Mouse (Mus musculus): ENCODE measurements at regions not wholly inside any gene's neighbourhood (a gene's known extent, or its start where the extent isn't known, plus 50 kb on each side); places are given as distances from the start of the nearest gene placed in this dataset.
"Not testable (repeated sequence)": the region's sequence is repeated elsewhere in the genome, so short reads cannot be mapped to it uniquely, and the experiment has no call there.

DNA sequence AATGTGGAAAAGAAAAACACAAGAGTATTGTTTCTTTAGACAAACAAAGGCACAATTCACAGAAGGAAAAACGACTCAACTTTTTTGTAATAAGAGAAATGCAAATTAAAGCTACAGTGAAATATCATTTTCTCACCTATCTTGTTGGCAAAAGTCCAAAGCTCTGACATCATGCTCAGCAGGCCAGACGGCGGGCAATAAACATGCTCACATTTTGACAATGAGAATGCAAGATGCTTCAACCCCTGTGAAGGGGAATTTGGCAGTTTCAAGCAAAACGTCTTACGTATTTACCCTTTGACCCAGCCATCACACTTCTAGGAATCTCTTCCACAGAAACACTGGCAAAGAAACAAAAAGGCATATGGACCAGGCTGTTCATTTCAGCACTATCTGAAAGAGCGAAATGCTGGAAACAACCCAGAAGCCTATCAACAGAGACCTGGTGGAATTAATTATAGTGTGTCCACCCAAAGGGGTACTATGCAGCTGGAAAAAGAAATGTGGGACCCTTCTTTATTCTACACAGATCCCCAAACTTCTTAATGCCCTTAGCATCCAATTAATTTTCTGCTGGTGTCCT lies 203.4 kb upstream of the 2610301B20Rik start:
- Histone ChIP-seq H3K27ac (replicated peaks) (no peak overlapping the region), H3K4me3 (replicated peaks) (no peak overlapping the region), H3K9me3 (replicated peaks) (no peaks in the 10 kb centered on the region), H3K4me2 (no peak overlapping the region), H3K4me1 (no peaks in the 10 kb centered on the region), H3K36me3 (no peaks in the 10 kb centered on the region), H3K27me3 (replicated peaks) (no peaks in the 10 kb centered on the region), H3K9ac (replicated peaks) (no peak overlapping the region)
- no peak for ATAC-seq (ENCODE audit: low FRiP score)
- WGBS, result 62% methylated on average over 6 of the region's 6 CpGs

DNA sequence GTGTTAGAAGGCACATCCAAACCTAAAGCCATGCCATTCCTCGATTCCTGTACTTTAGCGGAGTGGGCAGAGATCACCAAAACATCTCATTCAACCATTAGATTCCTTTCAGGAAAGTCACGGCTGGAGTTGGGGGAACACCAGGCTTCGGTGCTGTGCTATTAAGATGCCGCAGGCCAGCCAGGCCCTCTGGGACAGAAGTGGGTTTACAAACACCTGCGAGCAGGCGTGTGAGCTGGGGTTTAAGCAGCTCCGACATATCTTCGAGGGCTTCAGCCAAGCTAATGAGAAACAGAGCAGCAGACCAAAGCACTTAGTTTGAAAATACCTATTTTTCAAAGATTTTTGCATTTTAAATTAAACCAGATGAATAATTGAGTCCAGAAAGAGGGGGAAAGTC lies 183.2 kb upstream of the 2610301B20Rik start:
- 82% methylated on average over 9 of the region's 9 CpGs for WGBS
- no peaks in the 10 kb centered on the region for H3K4me1 ChIP-seq
- H3K36me3 ChIP-seq, result no peaks in the 10 kb centered on the region
- H3K4me3 ChIP-seq (replicated peaks), result no peak overlapping the region
- no peaks in the 10 kb centered on the region for H3K9me3 ChIP-seq (replicated peaks)
- no peak overlapping the region for H3K4me2 ChIP-seq
- no peak for ATAC-seq (ENCODE audit: low FRiP score)
- H3K9ac ChIP-seq (replicated peaks), result no peak overlapping the region
- no peaks in the 10 kb centered on the region for H3K27me3 ChIP-seq (replicated peaks)
- no peak overlapping the region for H3K27ac ChIP-seq (replicated peaks)

DNA sequence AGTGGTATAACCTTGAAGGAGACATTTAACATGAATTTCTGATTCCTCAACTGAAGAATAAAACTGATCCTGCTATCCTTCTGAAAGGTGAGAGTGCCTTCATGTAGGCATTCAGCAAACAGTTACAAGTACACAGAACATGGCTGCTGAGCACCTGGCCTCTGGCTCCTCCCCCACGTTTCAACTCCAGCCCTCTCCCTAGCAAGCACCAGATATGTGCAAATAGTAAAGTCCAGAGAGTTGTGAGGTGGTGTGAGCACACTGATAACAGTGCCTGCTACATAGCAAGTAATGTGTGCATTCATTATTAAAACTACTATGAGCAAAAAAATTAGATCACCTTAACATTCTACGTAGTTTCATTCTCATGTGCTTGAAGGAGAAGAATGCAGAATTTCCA lies 181.4 kb upstream of the 2610301B20Rik start:
- Histone ChIP-seq H3K27me3 (replicated peaks) (no peaks in the 10 kb centered on the region), H3K36me3 (no peaks in the 10 kb centered on the region), H3K4me3 (replicated peaks) (no peak overlapping the region), H3K4me2 (no peak overlapping the region), H3K4me1 (no peaks in the 10 kb centered on the region), H3K9ac (replicated peaks) (no peak overlapping the region), H3K27ac (replicated peaks) (no peak overlapping the region), H3K9me3 (replicated peaks) (no peaks in the 10 kb centered on the region)
- no peak for ATAC-seq (ENCODE audit: low FRiP score)
- WGBS, result 73% methylated on average over 2 of the region's 2 CpGs

DNA sequence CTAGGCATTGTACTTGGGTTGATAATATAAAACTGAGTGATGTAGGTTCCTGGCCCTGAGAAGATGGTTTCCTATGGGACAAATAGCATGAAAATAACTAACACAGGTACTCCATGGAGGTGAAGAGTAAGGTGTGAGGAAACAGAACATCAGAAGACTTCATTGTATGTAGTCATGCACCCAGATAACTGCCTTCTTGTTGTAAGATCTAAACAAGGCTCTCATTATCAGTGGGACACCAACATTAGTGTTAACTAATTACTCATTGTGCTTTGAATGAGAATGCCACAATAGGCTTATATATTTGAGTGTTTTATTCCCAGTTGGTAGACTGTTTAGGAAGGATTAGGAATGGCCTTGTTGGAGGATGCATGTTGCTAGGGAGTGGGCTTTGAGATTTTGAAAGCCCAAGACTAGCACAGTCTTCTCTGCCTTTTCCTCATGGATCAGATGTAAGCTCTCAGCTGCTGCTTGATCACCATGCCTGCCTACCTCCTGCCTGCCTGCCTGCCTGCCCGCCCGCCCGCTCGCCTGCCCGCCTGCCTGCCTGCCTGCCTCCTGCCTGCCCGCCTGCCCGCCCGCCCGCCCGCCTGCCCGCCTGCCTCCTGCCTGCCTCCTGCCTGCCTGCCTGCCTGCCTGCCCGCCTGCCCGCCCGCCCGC lies 180.7 kb upstream of the 2610301B20Rik start:
- Histone ChIP-seq H3K4me1 (no peaks in the 10 kb centered on the region), H3K4me3 (replicated peaks) (peak overlapping the region; percentile 23), H3K4me2 (peak overlapping the region; percentile 26), H3K27ac (replicated peaks) (no peak overlapping the region), H3K9ac (replicated peaks) (no peak overlapping the region), H3K36me3 (no peaks in the 10 kb centered on the region), H3K9me3 (replicated peaks) (no peaks in the 10 kb centered on the region), H3K27me3 (replicated peaks) (no peaks in the 10 kb centered on the region)
- 18% methylated on average over 5 of the region's 15 CpGs for WGBS
- peak; percentile 53; the same call in 1 of the 2 replicates for ATAC-seq (ENCODE audit: low FRiP score)

DNA sequence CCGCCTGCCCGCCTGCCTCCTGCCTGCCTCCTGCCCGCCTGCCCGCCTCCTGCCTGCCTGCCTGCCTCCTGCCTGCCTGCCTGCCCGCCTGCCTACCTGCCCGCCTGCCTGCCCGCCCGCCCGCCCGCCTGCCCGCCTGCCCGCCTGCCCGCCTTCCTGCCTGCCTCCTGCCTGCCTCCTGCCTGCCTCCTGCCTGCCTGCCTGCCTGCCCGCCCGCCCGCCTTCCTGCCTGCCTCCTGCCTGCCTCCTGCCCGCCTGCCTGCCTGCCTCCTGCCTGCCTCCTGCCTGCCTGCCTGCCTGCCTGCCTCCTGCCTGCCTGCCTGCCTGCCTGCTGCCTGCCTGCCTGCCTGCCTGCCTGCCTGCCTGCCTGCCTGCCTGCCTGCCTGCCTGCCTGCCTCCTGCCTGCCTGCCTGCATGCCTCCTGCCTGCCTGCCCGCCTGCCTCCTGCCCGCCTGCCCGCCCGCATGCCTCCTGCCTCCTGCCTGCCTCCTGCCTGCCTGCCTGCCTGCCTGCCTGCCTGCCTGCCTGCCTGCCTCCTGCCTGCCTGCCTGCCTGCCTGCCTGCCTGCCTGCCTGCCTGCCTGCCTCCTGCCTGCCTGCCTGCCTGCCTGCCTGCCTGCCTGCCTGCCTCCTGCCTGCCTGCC lies 180.1 kb upstream of the 2610301B20Rik start:
- not testable (repeated sequence) for H3K27me3 ChIP-seq (replicated peaks); ATAC-seq (ENCODE audit: low FRiP score); H3K36me3 ChIP-seq; H3K9me3 ChIP-seq (replicated peaks); H3K27ac ChIP-seq (replicated peaks); H3K9ac ChIP-seq (replicated peaks); H3K4me1 ChIP-seq
- Histone ChIP-seq H3K4me2 (peak overlapping the region; percentile 26), H3K4me3 (replicated peaks) (peak overlapping the region; percentile 23)
- WGBS, result 58% methylated on average over 10 of the region's 21 CpGs

DNA sequence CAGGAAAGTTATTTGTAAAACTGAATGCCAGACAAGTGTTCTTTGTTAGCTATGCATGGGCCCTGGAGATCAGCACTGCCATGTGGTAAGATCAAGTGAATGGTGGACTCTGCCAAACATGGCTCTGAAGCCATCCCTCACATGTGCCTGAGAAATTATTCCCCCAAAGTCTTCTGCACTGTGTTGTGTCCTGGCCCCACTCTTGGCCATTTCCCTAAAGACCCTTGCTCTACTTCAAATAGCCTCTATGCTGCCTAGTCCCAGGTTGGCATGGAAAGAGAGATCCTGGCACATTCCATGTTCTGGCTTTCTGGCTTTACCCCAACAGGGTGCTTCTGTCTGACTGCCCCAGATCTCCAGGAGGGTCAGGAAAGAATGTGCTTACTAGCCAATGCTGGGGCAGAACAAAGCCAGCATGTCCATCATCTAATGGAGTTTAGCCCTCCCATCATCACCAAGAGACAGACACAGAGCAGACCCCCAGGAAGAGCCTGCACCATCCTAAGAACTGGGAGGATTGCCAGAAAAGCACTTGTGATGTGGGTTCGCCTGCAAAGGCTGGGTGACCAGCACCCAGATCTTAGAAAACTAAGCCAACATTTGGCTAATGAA lies 177.0 kb upstream of the 2610301B20Rik start:
- ATAC-seq (ENCODE audit: low FRiP score), result no peak

DNA sequence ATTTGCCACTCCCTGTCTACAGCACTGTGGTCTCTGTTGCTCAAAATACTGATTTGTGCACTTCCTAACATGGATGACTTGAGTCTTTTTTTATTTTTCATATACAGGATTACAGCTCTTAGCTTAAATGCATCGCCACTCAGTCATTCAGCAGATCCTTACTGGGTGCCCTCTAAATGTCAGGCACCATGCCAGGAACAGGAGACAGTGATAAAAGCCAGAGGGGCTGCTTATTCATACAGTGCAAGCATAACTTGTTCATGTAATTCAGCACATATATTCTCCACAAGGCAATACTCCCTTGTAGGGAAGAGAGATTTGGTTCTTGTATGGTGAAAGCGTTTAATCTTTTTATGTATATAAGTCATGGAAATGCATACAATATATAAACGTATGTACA lies 175.7 kb upstream of the 2610301B20Rik start:
- no peaks in the 10 kb centered on the region for H3K27me3 ChIP-seq (replicated peaks)
- WGBS, result 80% methylated on average over 3 of the region's 3 CpGs
- no peak overlapping the region for H3K9ac ChIP-seq (replicated peaks)
- H3K27ac ChIP-seq (replicated peaks), result no peak overlapping the region
- no peaks in the 10 kb centered on the region for H3K4me1 ChIP-seq
- H3K4me3 ChIP-seq (replicated peaks), result no peak overlapping the region
- no peaks in the 10 kb centered on the region for H3K9me3 ChIP-seq (replicated peaks)
- no peak overlapping the region for H3K4me2 ChIP-seq
- no peak for ATAC-seq (ENCODE audit: low FRiP score)
- H3K36me3 ChIP-seq, result no peaks in the 10 kb centered on the region

More for the DNA sequence above, 177.0 kb upstream of the 2610301B20Rik start:
- Histone ChIP-seq H3K4me2 (no peak overlapping the region), H3K9me3 (replicated peaks) (no peaks in the 10 kb centered on the region), H3K9ac (replicated peaks) (no peak overlapping the region), H3K27me3 (replicated peaks) (no peaks in the 10 kb centered on the region), H3K4me3 (replicated peaks) (no peak overlapping the region), H3K4me1 (no peaks in the 10 kb centered on the region), H3K36me3 (no peaks in the 10 kb centered on the region), H3K27ac (replicated peaks) (no peak overlapping the region)
- WGBS, result 62% methylated on average over 1 of the region's 1 CpGs

DNA sequence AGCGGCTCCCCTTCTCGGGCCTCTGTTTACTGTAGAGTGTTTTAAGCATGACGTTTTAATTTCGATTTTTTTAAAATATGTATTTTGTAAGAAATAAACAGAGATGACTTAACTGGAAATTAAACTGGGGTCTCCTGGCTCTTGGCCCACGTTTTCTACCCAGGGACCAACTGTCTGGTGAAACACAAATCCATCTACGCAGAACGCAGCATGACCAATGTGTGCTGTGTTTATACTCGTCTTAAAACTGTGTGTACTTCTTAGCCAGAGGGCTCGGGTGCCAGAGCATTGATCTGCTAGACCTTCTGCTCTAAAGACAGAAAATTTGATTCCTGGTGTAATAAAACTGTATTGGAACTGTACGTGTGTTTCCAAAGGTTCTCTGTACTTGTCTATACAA lies 172.8 kb upstream of the 2610301B20Rik start:
- no peak overlapping the region for H3K4me2 ChIP-seq
- H3K4me1 ChIP-seq, result no peaks in the 10 kb centered on the region
- H3K9ac ChIP-seq (replicated peaks), result no peak overlapping the region
- H3K4me3 ChIP-seq (replicated peaks), result no peak overlapping the region
- no peaks in the 10 kb centered on the region for H3K9me3 ChIP-seq (replicated peaks)
- WGBS, result 83% methylated on average over 10 of the region's 10 CpGs
- H3K27me3 ChIP-seq (replicated peaks), result no peaks in the 10 kb centered on the region
- no peaks in the 10 kb centered on the region for H3K36me3 ChIP-seq
- no peak overlapping the region for H3K27ac ChIP-seq (replicated peaks)
- ATAC-seq (ENCODE audit: low FRiP score), result no peak

DNA sequence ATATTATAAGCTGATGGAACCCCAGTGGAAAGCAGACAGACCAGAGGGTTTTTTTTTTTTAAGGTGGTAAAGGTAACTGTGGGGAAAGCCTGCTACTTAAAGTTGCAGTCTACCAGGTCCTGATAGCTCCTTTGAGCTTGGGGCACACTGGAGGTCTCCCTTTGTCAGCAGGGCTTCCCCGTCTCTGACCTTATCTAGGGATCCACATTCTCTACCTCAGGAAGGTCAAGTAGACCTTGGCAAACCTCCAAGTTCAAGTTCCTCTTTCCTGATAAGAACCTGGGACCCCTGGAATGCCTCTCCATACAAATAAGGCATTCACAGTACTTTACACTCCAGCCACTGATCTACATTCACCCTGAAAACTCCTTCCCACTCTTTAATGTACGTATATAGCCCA lies 171.1 kb upstream of the 2610301B20Rik start:
- no peak overlapping the region for H3K4me2 ChIP-seq
- no peak for ATAC-seq (ENCODE audit: low FRiP score)
- H3K4me3 ChIP-seq (replicated peaks), result no peak overlapping the region
- H3K4me1 ChIP-seq, result no peaks in the 10 kb centered on the region
- H3K27me3 ChIP-seq (replicated peaks), result no peaks in the 10 kb centered on the region
- no peaks in the 10 kb centered on the region for H3K9me3 ChIP-seq (replicated peaks)
- WGBS, result 85% methylated on average over 2 of the region's 2 CpGs
- H3K9ac ChIP-seq (replicated peaks), result no peak overlapping the region
- H3K27ac ChIP-seq (replicated peaks), result no peak overlapping the region
- no peaks in the 10 kb centered on the region for H3K36me3 ChIP-seq

DNA sequence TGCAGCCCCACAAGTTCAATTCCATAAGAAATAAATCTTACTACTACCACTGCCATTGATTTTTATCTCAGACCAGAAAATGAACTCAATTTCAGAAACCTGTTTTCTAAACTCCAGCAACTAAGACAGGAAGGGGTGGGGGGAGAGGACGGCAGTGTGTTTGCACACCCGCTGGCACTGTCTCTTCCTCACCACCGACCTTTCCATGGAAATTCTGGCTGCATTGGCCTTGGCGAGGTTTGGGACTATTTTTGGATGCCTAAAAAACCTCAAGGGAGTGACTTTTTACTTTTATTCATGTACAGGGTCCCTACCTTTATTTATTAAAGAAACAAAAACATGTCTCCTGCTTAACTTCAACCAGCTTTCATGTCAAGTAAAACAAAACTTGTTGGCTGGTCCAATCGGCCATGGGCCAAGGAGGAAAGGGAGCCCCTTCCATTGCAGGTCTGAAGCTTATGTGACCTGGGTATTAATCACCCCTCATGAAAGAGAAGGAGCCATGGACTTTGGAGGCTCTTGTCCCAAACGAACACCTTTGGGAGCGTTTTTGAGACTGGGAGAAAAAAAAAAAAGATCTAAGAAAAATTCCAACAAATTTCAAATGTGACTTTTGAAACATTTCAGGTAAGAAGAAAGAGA lies 167.2 kb upstream of the 2610301B20Rik start:
- no peak for ATAC-seq (ENCODE audit: low FRiP score)
- 73% methylated on average over 7 of the region's 7 CpGs for WGBS
- Histone ChIP-seq H3K36me3 (no peaks in the 10 kb centered on the region), H3K27me3 (replicated peaks) (no peaks in the 10 kb centered on the region), H3K9ac (replicated peaks) (no peak overlapping the region), H3K4me2 (no peak overlapping the region), H3K4me3 (replicated peaks) (no peak overlapping the region), H3K27ac (replicated peaks) (no peak overlapping the region), H3K4me1 (no peaks in the 10 kb centered on the region), H3K9me3 (replicated peaks) (no peaks in the 10 kb centered on the region)

DNA sequence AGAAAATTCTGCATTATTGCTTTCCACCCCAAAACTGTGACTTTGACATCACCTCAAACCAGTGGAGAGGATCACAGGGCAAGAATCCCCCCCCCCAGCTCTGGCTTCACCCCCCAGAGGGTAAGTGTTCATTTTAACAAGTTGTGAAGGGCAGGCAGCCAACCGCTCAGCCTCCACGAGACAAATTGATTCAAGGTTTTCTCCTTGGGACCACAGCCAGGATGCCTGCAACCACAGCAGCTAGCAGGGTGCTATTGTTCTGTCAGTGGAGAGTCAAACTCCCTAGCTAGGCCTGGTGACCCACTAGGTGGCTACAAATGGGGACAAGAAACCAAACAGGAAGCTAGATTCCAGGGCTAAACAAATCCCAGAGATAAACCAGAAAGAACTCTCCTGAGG lies 166.6 kb upstream of the 2610301B20Rik start:
- H3K4me1 ChIP-seq, result no peaks in the 10 kb centered on the region
- no peak overlapping the region for H3K4me2 ChIP-seq
- H3K9me3 ChIP-seq (replicated peaks), result no peaks in the 10 kb centered on the region
- no peak overlapping the region for H3K9ac ChIP-seq (replicated peaks)
- WGBS, result 59% methylated on average over 2 of the region's 2 CpGs
- no peaks in the 10 kb centered on the region for H3K27me3 ChIP-seq (replicated peaks)
- no peak overlapping the region for H3K4me3 ChIP-seq (replicated peaks)
- ATAC-seq (ENCODE audit: low FRiP score), result peak; percentile 69; the same call in 1 of the 2 replicates
- H3K27ac ChIP-seq (replicated peaks), result no peak overlapping the region
- no peaks in the 10 kb centered on the region for H3K36me3 ChIP-seq
